Mouse (Mus musculus) adrenal gland, postnatal 36 days (tissue): ENCODE measurements around the gene Grm7. TPM values are rescaled to one million over a fixed set of nuclear protein-coding genes. Genes with fewer than 3 reads are reported as not detected.
A peak's percentile ranks its signal among the peaks of the same experiment; 100 is the strongest.

Experiments
- DNase-seq, 2 experiments: peaks; one replicate each; pipeline ENCODE4 v3.0.0; 2021; ENCODE audit warnings: mixed read lengths in 1 of 2
- total RNA-seq, 2 experiments: library from RNA; stranded (reverse); gene quantifications; 2 replicates each; pipeline ENCODE4 v1.2.3; 2021

Grm7 gene
- total RNA-seq, 2 experiments from 2014 or later: 0.69 to 1.2 TPM

DNA sequence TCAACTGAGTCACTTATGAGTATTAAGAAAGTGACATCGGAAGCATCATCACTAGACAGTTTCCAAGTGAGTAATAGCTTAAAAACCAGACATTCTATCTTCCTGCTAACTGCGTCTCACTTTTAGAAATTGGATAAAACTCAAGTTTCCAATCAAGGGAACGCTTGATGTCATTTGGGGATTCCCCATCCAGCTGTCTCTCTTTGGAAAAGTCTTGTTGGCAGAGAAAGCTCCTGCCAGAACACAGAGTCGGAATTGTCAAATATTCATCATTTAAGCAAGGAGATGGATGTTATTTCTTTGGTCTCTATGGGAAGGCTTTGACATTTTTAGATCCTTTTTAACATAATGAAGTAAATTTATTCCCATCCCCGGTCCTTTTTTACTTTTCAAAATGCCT, 336.6 kb downstream of the Grm7 start:
- DNase-seq: no peak

DNA sequence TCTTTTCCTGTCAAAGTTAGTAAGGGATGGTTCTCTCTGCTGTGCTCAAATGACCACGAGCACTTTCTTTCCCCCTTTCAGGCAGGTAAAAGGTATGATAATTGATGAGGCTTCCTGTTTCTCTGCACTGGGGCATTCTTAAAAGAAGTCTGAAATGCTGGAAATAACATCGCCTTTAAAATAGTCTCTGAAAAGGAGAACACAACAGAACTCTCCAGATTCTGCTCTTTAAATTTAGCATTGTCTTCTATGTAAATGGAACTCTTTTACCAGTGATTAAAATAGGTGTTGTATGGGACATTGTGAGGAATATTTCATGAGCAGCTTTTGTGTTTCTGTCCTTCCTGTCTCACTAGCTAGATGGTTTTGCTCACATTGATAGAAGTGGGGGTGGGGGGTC, 393.7 kb downstream of the Grm7 start:
- DNase-seq: no peak

GRCm38 (mm10) chr6:111045896-111046295, 400.5 kb downstream of the Grm7 start:
- DNase-seq: no peak

DNA sequence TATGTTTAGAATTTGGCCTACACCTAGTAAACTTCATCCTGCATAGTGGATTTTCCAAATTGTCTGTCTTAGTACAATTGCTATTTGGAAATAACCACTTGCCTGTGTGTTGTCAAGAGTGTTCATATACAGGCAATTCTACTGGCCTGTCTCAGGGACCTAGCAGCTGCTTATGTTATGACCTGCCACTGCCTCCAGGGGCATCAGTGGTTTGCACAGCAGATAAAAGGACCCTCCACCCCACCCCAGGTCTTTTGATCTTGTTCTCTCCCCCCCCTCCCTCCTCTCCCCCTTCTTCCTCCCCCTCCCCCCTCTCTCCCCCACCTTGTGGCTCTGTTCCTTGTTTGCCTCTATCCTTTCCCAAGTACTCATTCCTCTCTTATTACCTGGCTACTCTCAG, 403.9 kb downstream of the Grm7 start:
- no peak for DNase-seq

DNA sequence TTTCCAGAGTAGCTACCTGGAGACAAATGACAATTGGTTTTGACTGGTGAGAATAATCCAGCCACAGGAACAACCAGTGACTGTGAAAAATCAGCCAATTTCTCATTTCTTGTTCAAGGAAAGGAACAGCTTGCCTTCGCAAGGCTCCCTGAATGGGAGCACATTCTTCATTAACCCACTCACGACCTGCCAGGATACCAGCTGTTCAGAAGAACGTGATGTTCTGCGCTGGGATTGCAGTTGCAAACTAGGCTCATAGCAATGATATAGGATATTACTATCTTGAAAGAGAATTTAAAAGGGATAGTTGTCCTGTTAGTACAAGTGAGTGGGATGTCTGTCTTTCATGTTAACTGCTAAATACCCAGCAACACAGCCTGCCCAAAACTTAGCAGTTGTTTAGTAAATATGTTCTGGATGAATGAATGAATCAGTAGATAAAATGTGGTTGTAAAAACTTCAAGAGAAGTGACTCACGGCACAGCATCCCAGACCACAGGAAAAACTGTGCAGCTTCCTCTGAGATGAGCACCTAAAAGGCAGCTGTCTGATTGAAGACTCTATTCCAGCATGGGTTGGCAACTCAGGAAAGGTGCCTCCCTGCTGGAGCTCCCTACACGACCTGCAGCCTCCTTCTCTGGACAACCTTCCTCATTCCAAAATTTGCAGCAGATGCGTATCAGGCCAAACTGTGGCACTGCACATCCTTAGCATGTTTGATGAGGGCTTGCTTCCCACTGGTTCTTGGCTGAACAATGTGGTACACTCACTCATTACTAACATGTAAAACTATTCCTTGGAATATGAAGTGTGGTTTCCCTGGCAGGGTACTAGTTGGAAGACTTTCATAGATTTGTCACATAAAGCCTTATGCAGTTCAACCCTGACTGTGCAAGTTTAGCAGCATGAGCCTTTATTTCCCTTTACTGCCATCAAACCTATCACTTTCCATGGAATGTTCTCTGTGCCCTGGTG, 408.9 kb downstream of the Grm7 start:
- DNase-seq: no peak

- DNase-seq: no peak
These were observed 412.4 kb downstream of the Grm7 start for GRCm38 (mm10) chr6:111057798-111058197.

DNA sequence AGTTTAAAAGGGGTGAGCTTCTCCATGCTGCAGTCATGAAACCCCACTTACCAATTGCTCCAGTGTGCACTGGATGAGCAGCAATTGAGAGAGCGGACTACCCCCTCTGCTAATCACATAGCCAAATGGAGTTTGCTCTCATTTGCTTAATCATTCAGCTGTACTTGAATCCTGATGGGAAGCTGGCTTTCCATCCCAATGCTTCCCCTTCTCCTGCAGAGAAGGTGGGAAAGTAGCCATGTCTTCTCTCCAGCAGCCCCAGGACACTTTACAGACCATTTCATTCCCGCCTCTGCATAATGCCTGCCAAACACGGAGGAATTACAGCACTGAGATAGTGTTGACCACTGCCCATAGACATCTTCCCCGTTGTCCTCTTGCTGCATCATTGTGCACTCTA, 414.6 kb downstream of the Grm7 start:
- no peak for DNase-seq

GRCm38 (mm10) chr6:111084569-111084968, 439.2 kb downstream of the Grm7 start:
- no peak for DNase-seq

- DNase-seq: no peak
These were observed 449.4 kb downstream of the Grm7 start for GRCm38 (mm10) chr6:111094818-111095217.

DNA sequence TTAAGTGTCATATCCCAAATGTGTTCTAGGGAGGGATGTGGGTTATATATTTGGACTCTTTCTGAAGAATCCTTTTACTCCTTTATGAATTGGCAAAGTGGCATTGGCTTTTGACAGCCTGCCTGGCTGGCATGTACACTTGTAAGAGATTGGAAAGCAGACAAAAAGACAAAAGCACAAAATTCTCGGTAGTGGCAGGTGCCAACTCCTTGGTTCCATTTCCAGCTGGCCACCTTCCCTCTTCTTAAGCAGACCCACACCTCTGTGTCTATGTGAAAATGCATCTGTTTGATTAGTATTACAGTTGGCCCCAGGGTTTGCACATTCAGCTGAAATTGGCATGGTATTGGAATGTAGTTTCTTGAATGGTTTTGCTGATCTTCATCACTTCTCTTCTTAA, 460.1 kb downstream of the Grm7 start:
- DNase-seq: no peak

DNA sequence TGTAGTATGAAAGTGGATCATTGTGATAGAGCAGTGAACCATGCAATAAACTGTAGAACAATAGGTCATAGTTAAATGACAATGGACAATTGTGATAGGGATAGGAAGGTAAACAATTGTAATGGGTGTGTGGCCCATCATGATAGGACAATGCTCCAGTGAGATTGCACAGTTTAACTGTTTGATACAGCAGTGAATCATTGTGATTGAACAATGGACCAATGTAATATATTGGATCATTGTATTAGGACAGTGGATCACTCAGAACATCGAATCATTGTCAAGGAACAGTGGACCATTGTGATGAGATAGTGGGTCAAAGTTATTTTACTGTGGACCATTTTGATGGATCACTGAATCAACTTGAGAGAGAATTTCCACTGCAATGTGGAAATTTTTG, 515.7 kb downstream of the Grm7 start:
- DNase-seq: no peak

- DNase-seq: no peak
These were observed 550.0 kb downstream of the Grm7 start for GRCm38 (mm10) chr6:111195333-111195732.

- DNase-seq: no peak
These were observed 575.8 kb downstream of the Grm7 start for GRCm38 (mm10) chr6:111221083-111221729.

DNA sequence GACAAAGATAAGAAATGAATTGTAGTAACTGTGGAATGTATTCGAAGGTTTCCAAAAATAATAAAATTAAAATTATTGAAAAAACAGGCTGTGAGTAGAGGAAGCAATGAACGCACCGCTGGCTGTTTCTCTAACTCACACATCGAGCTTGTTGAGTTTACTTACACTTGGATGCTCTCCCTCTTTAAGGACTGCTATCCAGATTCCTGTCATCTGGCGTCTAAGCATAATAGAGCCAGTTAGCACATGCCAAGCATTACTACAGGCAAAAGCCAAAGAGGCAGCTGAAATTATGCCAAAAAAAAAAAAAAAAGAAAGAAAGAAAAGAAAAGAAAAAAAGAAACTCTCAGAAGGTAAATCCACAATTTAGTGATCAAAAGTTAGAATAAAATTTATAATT, 609.8 kb downstream of the Grm7 start:
- no peak for DNase-seq

DNA sequence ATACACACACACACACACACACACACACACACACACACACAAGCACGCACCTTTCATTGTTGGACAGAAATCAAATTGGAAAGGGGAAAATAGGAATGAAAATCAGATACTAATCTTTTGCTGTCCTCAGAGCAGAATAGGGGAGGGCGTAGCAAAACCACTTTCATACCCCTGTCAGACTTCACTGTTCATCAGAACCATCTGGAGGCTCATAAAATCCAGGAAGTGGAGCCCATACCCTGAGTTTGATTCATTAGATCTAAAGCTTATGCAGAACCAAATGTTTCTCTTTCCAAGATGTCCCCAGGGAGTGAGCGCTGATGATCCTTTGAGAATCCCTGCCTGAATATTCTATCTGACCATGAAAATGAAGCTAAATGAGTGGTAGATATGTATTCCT, 611.6 kb downstream of the Grm7 start:
- no peak for DNase-seq

DNA sequence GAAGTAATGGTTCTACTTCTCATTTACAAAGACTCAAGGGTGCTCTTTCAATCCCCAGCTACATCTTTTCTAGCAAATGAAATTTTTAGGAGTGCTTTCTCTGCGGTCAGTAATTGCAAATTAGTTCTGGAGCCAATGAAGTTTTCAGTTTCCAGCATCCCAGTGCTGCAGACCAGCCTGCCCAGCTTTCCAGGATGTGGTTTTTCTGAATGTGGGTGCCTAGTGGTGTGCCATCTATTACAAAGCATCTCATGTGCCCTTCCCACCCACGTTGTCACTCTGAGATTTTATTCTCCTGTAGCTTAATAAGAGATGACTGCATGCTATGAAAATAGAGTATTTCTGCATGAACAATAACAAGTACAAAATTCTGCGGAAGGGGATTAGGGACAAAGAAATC, 612.9 kb downstream of the Grm7 start:
- no peak for DNase-seq

GRCm38 (mm10) chr6:111261181-111261580, 615.8 kb downstream of the Grm7 start:
- DNase-seq: peak in 1 of 2 experiments; percentile 2

DNA sequence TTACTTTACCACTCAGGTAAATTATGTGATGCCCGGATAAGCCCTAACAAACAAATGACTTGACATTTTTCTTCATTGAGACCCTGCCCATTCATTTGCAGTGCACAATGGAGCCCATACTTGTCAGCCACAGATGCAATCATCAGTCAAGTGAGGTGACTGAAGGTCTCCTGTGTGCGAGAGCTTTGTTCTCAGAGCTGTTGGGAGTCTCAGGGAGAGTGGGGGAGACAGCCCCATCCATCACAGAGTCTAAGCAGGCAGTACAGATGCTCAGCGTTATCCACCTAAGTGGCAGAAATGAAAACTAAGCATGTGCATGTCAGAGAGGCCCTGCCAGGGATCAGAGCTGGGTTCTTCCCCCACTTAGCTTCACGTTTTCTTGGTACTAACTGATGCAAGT, 631.3 kb downstream of the Grm7 start:
- no peak for DNase-seq

DNA sequence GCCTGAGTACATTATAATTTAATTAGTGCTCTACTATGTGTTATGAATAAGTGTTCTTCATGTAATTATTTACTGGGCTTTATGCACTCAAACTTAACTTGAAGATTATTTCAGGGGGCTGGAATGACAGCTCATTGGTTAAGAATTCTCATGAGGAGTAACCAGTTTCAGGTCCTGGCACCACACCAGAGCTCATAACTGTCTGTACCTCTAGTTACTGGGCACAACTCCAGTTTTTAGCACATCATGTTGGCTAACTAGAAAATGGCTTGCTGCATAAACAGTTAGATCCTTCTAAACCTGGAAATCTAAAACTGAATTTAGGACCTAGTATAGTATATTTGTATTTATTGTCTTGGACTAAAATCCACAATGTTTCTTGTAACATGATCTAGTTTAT, 633.1 kb downstream of the Grm7 start:
- no peak for DNase-seq

GRCm38 (mm10) chr6:111293505-111294001, 648.2 kb downstream of the Grm7 start:
- DNase-seq: no peak

GRCm38 (mm10) chr6:111303912-111304555, 658.7 kb downstream of the Grm7 start:
- no peak for DNase-seq

- DNase-seq: no peak
These were observed 716.3 kb downstream of the Grm7 start for GRCm38 (mm10) chr6:111361681-111362080.

DNA sequence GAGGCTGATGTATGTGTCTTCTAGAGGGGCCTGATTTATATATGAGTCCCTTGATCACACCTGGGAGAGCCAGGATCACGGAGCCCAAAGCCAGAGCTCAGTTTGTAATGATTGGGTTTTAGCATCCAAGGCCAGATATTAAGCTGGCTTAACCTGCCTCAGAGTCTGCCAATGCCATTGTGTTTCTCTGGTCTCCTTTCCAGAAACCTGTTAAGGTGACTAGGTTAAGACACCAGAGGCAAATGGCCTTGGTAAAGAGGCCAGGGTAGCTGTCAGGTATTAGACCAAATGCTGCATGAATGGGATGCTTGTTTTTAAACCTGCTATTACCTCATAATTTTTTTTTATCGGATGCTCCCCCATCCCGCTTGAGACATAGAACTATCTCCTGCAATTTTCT, 722.7 kb downstream of the Grm7 start:
- no peak for DNase-seq
